Mouse (Mus musculus): ENCODE data around the gene Lrrc30. TPM values are rescaled to one million over a fixed set of nuclear protein-coding genes. Genes with fewer than 3 reads are reported as not detected.

Gene Lrrc30
- polyA plus RNA-seq, 1 experiment from 2014 or later: not detected

- no peaks in the 10 kb centered on the region for H3K27me3 ChIP-seq (replicated peaks)
- H3K4me3 ChIP-seq: no peak overlapping the region
- no peak overlapping the region for H3K27ac ChIP-seq
- no peak overlapping the region for H3K9ac ChIP-seq
- no peaks in the 10 kb centered on the region for H3K36me3 ChIP-seq
- H3K9me3 ChIP-seq: no peaks in the 10 kb centered on the region
- WGBS: 83% methylated on average over 5 of the region's 5 CpGs
- ATAC-seq (ENCODE audit: low FRiP score, low read depth): no peak
- H3K4me1 ChIP-seq: no peaks in the 10 kb centered on the region
- H3K4me2 ChIP-seq (replicated peaks): no peak overlapping the region
These were observed 50.7 kb downstream of the Lrrc30 start for GRCm38 (mm10) chr17:67581839-67582238.

Other genes with a start within 250 kb of the Lrrc30 start
- gene Lama1, start 64.5 kb upstream of the Lrrc30 start, polyA plus RNA-seq (2016; fragmentation: Nextera tagmentation; extraction: Ambion mirVana): 21.8 and 24.8 TPM in 2 replicates